Mouse (Mus musculus) CD4-positive, CD25-positive, alpha-beta regulatory T cell, adult 9 weeks (primary cell): ENCODE data around the gene Vapb. TPM values are rescaled to one million over a fixed set of nuclear protein-coding genes. Genes with fewer than 3 reads are reported as not detected.

Experiments
- polyA plus RNA-seq: library from polyadenylated mRNA; unstranded; fragments of 100-300 nt; shearing (Covaris generic); gene quantifications from one replicate; pipeline ENCODE4 v1.2.1, GENCODE M21; 2017

Vapb gene
- polyA plus RNA-seq: 8.9 TPM

GRCm38 (mm10) chr2:173737222-173737989 is at the start of gene Vapb:
Gene Vapb, plus strand, starts transcription at chr2:173737511.

DNA sequence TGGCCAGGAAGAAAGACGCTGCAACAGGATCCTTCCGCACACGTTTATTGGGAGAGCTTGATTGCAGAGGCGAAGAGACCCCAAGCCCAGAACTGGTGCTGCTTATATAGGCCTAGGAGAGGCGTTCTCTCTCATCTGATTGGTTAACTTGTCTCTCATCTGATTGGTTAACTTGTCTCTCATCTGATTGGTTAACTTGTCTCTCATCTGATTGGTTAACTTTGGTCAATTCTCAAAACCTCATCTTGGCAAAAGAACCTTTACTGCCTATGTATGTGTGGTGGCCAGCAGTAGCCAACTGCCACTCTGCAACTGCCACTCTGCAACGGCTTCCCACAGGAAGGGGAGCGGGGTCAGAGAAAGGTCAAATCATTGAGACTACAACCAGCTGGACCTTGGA is 18.2 kb upstream of the Vapb start, which contains the start of gene 1700010B08Rik:
1700010B08Rik (plus strand) TSS at position 301 of the 400 bp plus-strand sequence.

Other genes starting within 250 kb of the Vapb start
- not detected for gene 1700021F07Rik, start 214.9 kb upstream of the Vapb start, polyA plus RNA-seq
- gene Ankrd60, start 159.1 kb upstream of the Vapb start, polyA plus RNA-seq: not detected
- gene Rab22a, start 77.8 kb upstream of the Vapb start, polyA plus RNA-seq: 6.3 TPM
- not detected for gene 1700010B08Rik, start 18.1 kb upstream of the Vapb start, polyA plus RNA-seq